Mouse (Mus musculus) thymus, adult 18-20 months (tissue): Measurements from ENCODE around the gene Alkbh3.

Experiments used
- DNase-seq, 2 experiments: peaks; one replicate each; pipeline ENCODE4 v3.0.0; 2022; ENCODE audit warnings: mixed read lengths in 2 of 2

The Alkbh3 gene

GRCm38 (mm10) chr2:93946976-93947375, 63.6 kb downstream of the Alkbh3 start:
- no peak for DNase-seq

GRCm38 (mm10) chr2:93944855-93945254, 65.8 kb downstream of the Alkbh3 start:
- DNase-seq = no peak

GRCm38 (mm10) chr2:93944099-93944498, 66.5 kb downstream of the Alkbh3 start:
- DNase-seq = no peak

GRCm38 (mm10) chr2:93941670-93942069, 68.9 kb downstream of the Alkbh3 start:
- no peak for DNase-seq

- DNase-seq = no peak
These were observed 72.1 kb downstream of the Alkbh3 start for GRCm38 (mm10) chr2:93938534-93938933.
